Mouse (Mus musculus) kidney, adult 8-10 months (tissue): ENCODE results near the gene Gm20518.

Source experiments
- DNase-seq, 2 experiments: peaks; one replicate each; pipeline ENCODE4 v3.0.0; 2022

The Gm20518 gene

GRCm38 (mm10) chr16:17803675-17804448 lies 87.6 kb downstream of the Gm20518 start:
- DNase-seq: no peak

DNA sequence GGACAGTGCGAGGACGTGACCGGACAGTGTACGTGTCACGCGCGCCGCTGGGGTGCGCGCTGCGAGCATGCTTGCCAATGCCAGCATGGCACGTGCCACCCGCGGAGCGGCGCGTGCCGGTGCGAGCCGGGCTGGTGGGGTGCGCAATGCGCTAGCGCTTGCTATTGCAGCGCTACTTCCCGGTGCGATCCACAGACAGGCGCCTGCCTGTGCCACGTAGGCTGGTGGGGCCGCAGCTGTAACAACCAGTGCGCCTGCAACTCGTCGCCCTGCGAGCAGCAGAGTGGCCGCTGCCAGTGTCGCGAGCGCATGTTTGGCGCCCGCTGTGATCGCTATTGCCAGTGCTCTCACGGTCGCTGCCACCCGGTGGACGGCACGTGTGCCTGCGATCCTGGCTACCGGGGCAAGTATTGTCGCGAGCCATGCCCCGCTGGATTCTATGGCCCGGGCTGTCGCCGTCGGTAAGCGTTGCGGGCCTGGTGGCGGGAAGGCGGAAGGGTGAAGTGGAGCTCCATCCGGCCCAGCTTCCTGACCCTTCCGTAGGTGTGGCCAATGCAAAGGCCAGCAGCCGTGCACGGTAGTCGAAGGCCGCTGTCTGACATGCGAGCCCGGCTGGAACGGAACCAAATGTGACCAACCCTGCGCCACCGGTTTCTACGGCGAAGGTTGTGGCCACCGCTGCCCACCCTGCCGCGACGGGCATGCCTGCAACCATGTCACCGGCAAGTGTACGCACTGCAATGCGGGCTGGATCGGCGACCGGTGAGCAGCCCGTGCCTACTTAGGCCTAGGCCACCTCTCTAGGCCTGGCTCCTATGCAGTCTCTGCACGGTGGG lies 88.4 kb downstream of the Gm20518 start:
- DNase-seq: peak in 1 of 2 experiments; percentile 24

DNA sequence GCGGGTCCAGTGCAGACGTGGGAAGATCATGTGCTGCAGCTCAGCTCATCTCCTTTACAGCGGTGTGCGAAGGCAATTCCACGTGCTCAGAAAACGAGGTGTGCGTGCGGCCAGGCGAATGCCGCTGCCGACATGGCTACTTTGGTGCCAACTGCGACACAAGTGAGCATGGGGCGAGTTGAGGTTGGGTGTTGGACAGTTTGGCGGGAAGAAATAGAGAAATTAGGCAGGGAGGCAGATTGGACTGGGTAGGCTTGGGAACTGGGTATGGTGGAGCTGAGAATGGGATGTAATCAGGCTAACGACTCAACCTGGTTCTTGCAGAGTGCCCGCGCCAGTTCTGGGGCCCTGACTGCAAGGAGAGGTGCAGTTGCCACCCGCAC lies 89.0 kb downstream of the Gm20518 start:
- DNase-seq: no peak

DNA sequence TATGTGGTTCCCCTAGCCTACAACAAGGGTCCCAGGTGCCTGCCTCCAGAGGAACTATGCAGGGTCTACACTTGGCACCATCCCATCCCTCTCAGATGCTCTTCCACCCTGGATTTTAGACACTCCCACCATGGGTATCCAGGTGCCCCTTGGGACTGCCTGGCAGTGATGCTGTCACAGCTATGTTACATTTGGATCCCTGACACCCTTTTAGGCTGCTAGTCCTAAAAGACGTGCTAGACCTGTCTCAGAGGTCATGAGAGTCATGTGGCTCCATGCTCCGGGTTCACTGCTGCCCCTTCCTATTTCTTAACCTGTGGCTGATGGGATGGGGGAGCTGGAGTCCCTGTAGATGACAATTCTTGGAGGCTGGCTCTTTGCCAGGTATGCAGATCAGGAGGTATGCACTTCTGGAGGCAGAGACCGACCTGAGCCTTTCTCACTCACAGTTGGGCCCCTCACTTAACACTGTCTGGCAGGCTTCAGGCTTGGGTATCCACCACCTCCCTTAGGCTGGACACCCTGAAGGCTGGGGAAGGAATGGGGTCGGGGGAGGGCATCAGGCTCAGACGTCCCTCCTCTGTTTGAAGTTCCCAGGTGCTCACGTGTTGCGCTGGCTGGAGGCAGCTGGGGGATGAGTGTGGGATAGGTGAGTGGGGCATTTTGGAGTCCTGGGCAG lies 89.6 kb downstream of the Gm20518 start:
- no peak for DNase-seq

DNA sequence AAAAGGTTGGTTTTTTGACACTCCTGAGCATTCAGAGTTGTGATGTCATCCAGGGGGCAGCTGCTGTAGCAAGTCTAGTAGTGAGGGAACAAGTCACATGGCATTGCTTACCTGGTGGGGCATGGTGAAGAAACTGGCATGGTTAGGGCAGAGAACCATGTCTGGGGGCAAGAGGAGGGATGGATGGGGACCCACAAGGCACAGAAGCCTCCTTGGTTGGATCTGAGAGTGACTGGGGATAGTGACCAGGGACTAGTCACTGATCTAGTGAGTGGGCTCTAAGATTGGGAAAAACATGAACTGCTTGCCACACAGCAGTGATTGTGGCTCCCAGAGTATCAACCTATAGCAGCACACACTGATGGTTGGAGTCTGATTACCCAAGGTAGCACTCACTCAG lies 91.9 kb downstream of the Gm20518 start:
- DNase-seq: no peak

DNA sequence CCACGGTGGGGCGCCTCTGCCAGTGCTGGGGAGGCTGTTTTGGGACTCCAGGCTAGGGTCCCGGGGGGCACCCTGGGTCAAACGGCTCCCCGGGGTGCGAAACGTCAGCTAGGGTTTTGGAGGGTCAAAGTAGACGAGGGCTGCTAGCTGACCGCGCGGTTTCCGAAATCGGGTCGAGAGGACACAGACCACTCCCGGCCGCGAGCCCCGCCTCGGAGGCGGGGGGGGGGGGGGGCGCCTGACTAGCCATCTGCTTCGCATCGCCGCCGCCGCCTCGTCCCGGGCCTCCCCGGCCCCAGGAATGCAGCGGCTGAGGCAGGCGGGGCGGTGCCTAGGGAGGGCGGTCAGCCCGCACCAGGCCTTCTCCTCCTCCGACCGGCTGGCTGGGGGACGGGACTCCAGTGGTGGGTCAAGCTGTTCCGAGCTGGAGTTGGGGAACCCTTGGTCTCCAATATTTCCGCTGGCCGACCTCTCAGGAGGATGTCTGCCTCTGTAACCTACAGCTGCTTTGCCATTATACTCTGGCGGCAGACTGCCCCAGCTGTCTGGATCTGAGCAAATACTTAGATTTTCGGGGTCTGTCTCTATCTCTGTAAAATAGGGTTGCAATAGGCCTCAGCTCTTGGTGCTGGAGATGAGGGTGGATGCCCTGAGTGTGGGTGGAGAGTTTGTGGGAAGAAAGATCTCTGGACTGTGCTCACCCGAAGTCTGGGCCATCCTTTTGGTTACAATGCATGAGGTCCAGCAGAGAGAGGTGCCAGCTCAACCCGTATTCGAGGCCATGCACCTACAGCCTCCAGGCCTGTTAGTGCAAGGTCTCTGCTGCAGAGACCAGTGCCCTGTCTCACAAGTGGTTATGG lies 92.9 kb downstream of the Gm20518 start:
- DNase-seq: peak; percentile 24 to 58

GRCm38 (mm10) chr16:17797812-17798311 lies 93.6 kb downstream of the Gm20518 start:
- DNase-seq: no peak

DNA sequence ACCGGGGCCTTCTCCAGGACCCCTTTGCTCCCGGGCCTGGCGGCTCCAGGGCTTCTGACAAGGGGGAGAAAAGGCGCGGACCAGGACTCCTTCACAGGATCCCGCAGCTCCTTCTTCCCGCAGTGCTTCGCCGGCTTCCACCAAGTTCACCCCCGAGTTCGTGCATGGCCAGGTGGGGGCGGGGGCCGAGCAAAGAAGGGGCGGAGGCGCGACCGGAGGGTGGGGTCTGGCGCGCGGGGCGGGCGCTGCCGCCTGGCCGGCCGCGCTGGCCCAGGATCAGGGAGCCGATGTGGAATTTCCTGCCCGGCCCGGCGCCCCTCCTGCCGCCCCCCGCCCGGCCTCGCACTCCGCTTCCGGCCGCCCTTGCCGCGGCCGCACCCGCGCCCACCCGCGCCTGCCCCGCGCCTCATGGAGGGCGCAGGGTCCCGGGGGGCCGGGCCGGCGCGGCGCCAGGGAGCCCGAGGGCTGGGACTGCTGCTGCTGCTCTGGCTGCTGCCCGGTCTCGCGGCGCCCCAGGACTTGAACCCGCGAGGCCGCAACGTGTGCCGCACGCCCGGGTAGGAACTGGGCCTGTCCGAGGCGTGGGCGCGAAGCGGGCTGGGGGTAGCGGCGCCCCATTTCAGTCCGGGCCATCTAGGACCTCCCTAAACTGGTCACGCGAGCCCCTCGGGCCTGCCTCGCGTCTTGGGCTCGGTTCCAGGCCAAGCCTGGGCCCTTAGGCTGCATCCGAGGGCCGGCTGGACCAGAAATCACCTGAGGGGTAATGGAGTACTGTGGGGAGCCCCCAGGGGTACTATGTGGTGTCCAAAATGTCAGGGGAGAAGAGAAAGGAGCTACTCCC lies 94.3 kb downstream of the Gm20518 start, which contains the start of gene Scarf2:
TSS of gene Scarf2 (plus strand) at position 312 of the 841 bp plus-strand sequence.
- no peak for DNase-seq

DNA sequence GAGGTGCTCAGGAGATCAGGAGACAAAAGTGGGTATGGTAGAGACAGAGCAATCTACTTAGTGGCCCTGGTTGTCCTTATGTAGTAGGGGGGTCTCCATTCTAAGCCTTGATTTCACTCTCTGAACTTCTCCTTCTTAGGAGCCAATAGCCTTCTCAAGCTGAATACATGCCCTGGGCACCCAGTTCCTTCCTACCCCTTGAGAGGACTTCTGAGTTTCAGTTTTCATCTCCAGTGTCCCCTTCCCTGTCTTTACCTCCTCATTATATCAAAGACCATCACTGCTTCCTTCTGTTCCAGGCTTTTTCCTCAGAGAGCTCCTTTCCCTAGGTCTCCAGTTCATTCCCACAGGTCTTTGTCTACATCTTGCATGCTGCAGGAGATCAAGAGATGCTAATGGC lies 95.0 kb downstream of the Gm20518 start:
- no peak for DNase-seq

- no peak for DNase-seq
Measured at GRCm38 (mm10) chr16:17795643-17796042, 95.8 kb downstream of the Gm20518 start.

DNA sequence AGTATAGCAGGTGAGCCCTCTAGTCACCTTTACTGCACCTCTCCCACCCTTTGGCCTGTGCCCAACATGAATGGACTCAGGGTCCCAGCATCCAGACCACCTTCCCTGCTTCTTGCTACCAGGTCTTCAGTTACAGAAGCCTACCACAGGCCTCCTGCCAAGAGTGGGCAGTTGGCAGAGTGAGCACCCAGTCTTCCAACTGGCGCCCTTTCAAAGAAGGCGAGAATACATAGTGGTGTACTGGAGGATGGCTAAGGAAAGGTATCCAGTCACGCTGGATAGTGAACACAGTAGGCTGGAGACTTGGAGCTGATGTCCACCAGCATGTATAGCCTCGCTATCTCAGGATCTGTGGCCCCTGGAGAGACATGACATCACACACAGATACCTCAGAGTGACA lies 97.4 kb downstream of the Gm20518 start:
- DNase-seq: no peak

DNA sequence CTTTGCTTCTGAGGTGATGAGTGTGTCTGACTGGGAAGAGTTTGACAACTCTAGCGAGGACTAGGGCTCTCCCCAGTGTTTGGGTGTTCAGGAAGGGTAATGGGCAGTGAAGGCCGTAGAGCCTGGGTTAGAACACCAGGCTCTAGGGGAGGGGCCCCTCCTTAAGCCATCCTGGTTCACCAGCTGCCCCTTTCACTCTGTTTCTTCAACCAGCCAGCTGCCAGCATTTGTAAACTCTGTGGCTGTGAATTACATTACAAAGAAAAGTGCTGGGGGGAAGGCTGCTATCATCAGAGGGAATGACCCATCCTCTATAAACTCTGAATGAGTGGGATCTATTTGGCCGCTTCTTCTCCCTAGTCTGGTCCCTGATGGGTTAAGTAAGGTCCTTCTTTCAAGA lies 98.7 kb downstream of the Gm20518 start:
- no peak for DNase-seq

DNA sequence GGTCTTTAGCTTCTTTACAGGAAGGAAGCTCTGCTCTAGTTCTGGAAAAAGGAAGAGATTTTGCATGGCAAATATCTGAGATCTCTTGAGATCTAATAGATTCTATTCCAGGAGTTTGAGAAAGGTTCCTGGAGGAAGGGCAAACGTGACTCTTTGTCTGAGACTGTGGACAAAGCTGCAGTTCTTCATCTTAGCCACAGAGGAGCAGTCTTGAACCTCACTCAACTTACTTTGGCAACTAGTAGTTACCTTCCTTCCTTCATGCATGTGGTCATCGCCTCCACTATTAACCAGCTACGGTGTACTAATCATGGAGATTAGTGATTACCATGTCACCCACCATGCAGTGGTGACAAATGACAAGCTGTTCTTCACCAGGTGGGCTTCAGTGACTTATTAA lies 106.1 kb downstream of the Gm20518 start:
- DNase-seq: no peak
